Mouse (Mus musculus): ENCODE results near the gene Tnfsf9. TPM values are rescaled to one million over a fixed set of nuclear protein-coding genes. Genes with fewer than 3 reads are reported as not detected.

Gene Tnfsf9
- polyA plus RNA-seq, 1 experiment from 2014 or later = 9.7 TPM

GRCm38 (mm10) chr17:57135635-57136034 lies 30.5 kb downstream of the Tnfsf9 start:
- H3K4me2 ChIP-seq (ENCODE audit: low read length) = no peak overlapping the region
- no peaks in the 10 kb centered on the region for H3K27me3 ChIP-seq (ENCODE audit: control insufficient read depth, insufficient read depth, low read depth, low read length)
- no peak overlapping the region for H3K27ac ChIP-seq (ENCODE audit: low read length)
- H3K4me3 ChIP-seq (ENCODE audit: low read depth, low read length) = no peak overlapping the region
- 85% methylated on average over 3 of the region's 3 CpGs for WGBS
- H3K9ac ChIP-seq (ENCODE audit: low read depth, low read length) = no peak overlapping the region
- no peaks in the 10 kb centered on the region for H3K9me3 ChIP-seq (replicated peaks; ENCODE audit: control insufficient read depth, low read length, poor library complexity, severe bottlenecking)
- H3K4me1 ChIP-seq (ENCODE audit: control insufficient read depth, insufficient read depth, low read length) = no peaks in the 10 kb centered on the region
- ATAC-seq = no peak
- H3K36me3 ChIP-seq (ENCODE audit: control insufficient read depth, insufficient read depth, low read length) = no peaks in the 10 kb centered on the region

GRCm38 (mm10) chr17:57138676-57139075 lies 33.6 kb downstream of the Tnfsf9 start:
- 89% methylated on average over 4 of the region's 4 CpGs for WGBS
- no peaks in the 10 kb centered on the region for H3K36me3 ChIP-seq (ENCODE audit: control insufficient read depth, insufficient read depth, low read length)
- H3K4me1 ChIP-seq (ENCODE audit: control insufficient read depth, insufficient read depth, low read length) = no peaks in the 10 kb centered on the region

GRCm38 (mm10) chr17:57139708-57140107 lies 34.6 kb downstream of the Tnfsf9 start:
- Histone ChIP-seq H3K9me3 (replicated peaks; ENCODE audit: control insufficient read depth, low read length, poor library complexity, severe bottlenecking) (no peaks in the 10 kb centered on the region), H3K36me3 (ENCODE audit: control insufficient read depth, insufficient read depth, low read length) (no peaks in the 10 kb centered on the region), H3K4me2 (ENCODE audit: low read length) (no peak overlapping the region), H3K4me3 (ENCODE audit: low read depth, low read length) (no peak overlapping the region), H3K4me1 (ENCODE audit: control insufficient read depth, insufficient read depth, low read length) (no peaks in the 10 kb centered on the region), H3K27ac (ENCODE audit: low read length) (no peak overlapping the region), H3K9ac (ENCODE audit: low read depth, low read length) (no peak overlapping the region), H3K27me3 (ENCODE audit: control insufficient read depth, insufficient read depth, low read depth, low read length) (no peaks in the 10 kb centered on the region)
- WGBS = 90% methylated on average over 3 of the region's 3 CpGs
- no peak for ATAC-seq

More at GRCm38 (mm10) chr17:57138676-57139075, 33.6 kb downstream of the Tnfsf9 start:
- Histone ChIP-seq H3K4me3 (ENCODE audit: low read depth, low read length) (no peak overlapping the region), H3K4me2 (ENCODE audit: low read length) (no peak overlapping the region), H3K9ac (ENCODE audit: low read depth, low read length) (no peak overlapping the region), H3K9me3 (replicated peaks; ENCODE audit: control insufficient read depth, low read length, poor library complexity, severe bottlenecking) (no peaks in the 10 kb centered on the region), H3K27me3 (ENCODE audit: control insufficient read depth, insufficient read depth, low read depth, low read length) (no peaks in the 10 kb centered on the region), H3K27ac (ENCODE audit: low read length) (no peak overlapping the region)
- no peak for ATAC-seq

GRCm38 (mm10) chr17:57143704-57144103 lies 38.6 kb downstream of the Tnfsf9 start:
- no peak overlapping the region for H3K9ac ChIP-seq (ENCODE audit: low read depth, low read length)
- no peaks in the 10 kb centered on the region for H3K9me3 ChIP-seq (replicated peaks; ENCODE audit: control insufficient read depth, low read length, poor library complexity, severe bottlenecking)
- ATAC-seq = no peak
- no peaks in the 10 kb centered on the region for H3K36me3 ChIP-seq (ENCODE audit: control insufficient read depth, insufficient read depth, low read length)
- H3K27ac ChIP-seq (ENCODE audit: low read length) = no peak overlapping the region
- no peaks in the 10 kb centered on the region; the same call in 1 of the 2 replicates for H3K4me1 ChIP-seq (ENCODE audit: control insufficient read depth, insufficient read depth, low read length)
- peaks cover 10% of the 10 kb centered on the region for H3K27me3 ChIP-seq (ENCODE audit: control insufficient read depth, insufficient read depth, low read depth, low read length)
- WGBS = 92% methylated on average over 3 of the region's 3 CpGs
- H3K4me2 ChIP-seq (ENCODE audit: low read length) = no peak overlapping the region
- no peak overlapping the region for H3K4me3 ChIP-seq (ENCODE audit: low read depth, low read length)

- 58% methylated on average over 1 of the region's 1 CpGs for WGBS
- H3K9me3 ChIP-seq (replicated peaks; ENCODE audit: control insufficient read depth, low read length, poor library complexity, severe bottlenecking) = no peaks in the 10 kb centered on the region
- ATAC-seq = no peak
- no peak overlapping the region for H3K27ac ChIP-seq (ENCODE audit: low read length)
- H3K4me1 ChIP-seq (ENCODE audit: control insufficient read depth, insufficient read depth, low read length) = peaks cover 6% of the 10 kb centered on the region; the same call in 1 of the 2 replicates
- H3K9ac ChIP-seq (ENCODE audit: low read depth, low read length) = no peak overlapping the region
- H3K4me2 ChIP-seq (ENCODE audit: low read length) = no peak overlapping the region
- no peak overlapping the region for H3K4me3 ChIP-seq (ENCODE audit: low read depth, low read length)
- peaks cover 14% of the 10 kb centered on the region for H3K27me3 ChIP-seq (ENCODE audit: control insufficient read depth, insufficient read depth, low read depth, low read length)
- no peaks in the 10 kb centered on the region for H3K36me3 ChIP-seq (ENCODE audit: control insufficient read depth, insufficient read depth, low read length)
These were observed 40.0 kb downstream of the Tnfsf9 start for GRCm38 (mm10) chr17:57145115-57145514.

- Histone ChIP-seq H3K4me1 (ENCODE audit: control insufficient read depth, insufficient read depth, low read length) (peaks cover 6% of the 10 kb centered on the region; the same call in 1 of the 2 replicates), H3K9me3 (replicated peaks; ENCODE audit: control insufficient read depth, low read length, poor library complexity, severe bottlenecking) (no peaks in the 10 kb centered on the region), H3K36me3 (ENCODE audit: control insufficient read depth, insufficient read depth, low read length) (no peaks in the 10 kb centered on the region), H3K4me3 (ENCODE audit: low read depth, low read length) (no peak overlapping the region), H3K27ac (ENCODE audit: low read length) (no peak overlapping the region), H3K27me3 (ENCODE audit: control insufficient read depth, insufficient read depth, low read depth, low read length) (peaks cover 18% of the 10 kb centered on the region), H3K4me2 (ENCODE audit: low read length) (no peak overlapping the region; the same call in 1 of the 2 replicates), H3K9ac (ENCODE audit: low read depth, low read length) (no peak overlapping the region)
- no peak for ATAC-seq
- 74% methylated on average over 4 of the region's 4 CpGs for WGBS
These were observed 43.2 kb downstream of the Tnfsf9 start for GRCm38 (mm10) chr17:57148343-57148742.

GRCm38 (mm10) chr17:57148994-57149803 lies 44.1 kb downstream of the Tnfsf9 start, which contains the start of gene Cd70:
Gene Cd70 (minus strand): TSS chr17:57149777.
- Histone ChIP-seq H3K9ac (ENCODE audit: low read depth, low read length) (peak within 1 kb of the TSS; percentile 70), H3K27ac (ENCODE audit: low read length) (no peak within 1 kb of the TSS), H3K4me2 (ENCODE audit: low read length) (peak within 1 kb of the TSS; percentile 79), H3K9me3 (replicated peaks; ENCODE audit: control insufficient read depth, low read length, poor library complexity, severe bottlenecking) (no peaks in the 10 kb centered on the region), H3K4me3 (ENCODE audit: low read depth, low read length) (peak within 1 kb of the TSS; percentile 41), H3K4me1 (ENCODE audit: control insufficient read depth, insufficient read depth, low read length) (peaks cover 6% of the 10 kb centered on the region; the same call in 1 of the 2 replicates), H3K36me3 (ENCODE audit: control insufficient read depth, insufficient read depth, low read length) (no peaks in the 10 kb centered on the region), H3K27me3 (ENCODE audit: control insufficient read depth, insufficient read depth, low read depth, low read length) (peaks cover 18% of the 10 kb centered on the region)
- WGBS = 3% methylated on average over 39 of the region's 39 CpGs
- ATAC-seq = peak; percentile 67

- Histone ChIP-seq H3K4me3 (ENCODE audit: low read depth, low read length) (no peak overlapping the region), H3K4me2 (ENCODE audit: low read length) (no peak overlapping the region), H3K4me1 (ENCODE audit: control insufficient read depth, insufficient read depth, low read length) (peaks cover 6% of the 10 kb centered on the region; the same call in 1 of the 2 replicates), H3K9me3 (replicated peaks; ENCODE audit: control insufficient read depth, low read length, poor library complexity, severe bottlenecking) (no peaks in the 10 kb centered on the region), H3K27me3 (ENCODE audit: control insufficient read depth, insufficient read depth, low read depth, low read length) (peaks cover 15% of the 10 kb centered on the region), H3K36me3 (ENCODE audit: control insufficient read depth, insufficient read depth, low read length) (no peaks in the 10 kb centered on the region), H3K27ac (ENCODE audit: low read length) (no peak overlapping the region), H3K9ac (ENCODE audit: low read depth, low read length) (no peak overlapping the region)
- 70% methylated on average over 6 of the region's 6 CpGs for WGBS
- ATAC-seq = no peak
These were observed 47.9 kb downstream of the Tnfsf9 start for GRCm38 (mm10) chr17:57153006-57153405.

- Histone ChIP-seq H3K27me3 (ENCODE audit: control insufficient read depth, insufficient read depth, low read depth, low read length) (peaks cover 8% of the 10 kb centered on the region), H3K27ac (ENCODE audit: low read length) (no peak overlapping the region), H3K9me3 (replicated peaks; ENCODE audit: control insufficient read depth, low read length, poor library complexity, severe bottlenecking) (no peaks in the 10 kb centered on the region), H3K4me1 (ENCODE audit: control insufficient read depth, insufficient read depth, low read length) (peaks cover 6% of the 10 kb centered on the region; the same call in 1 of the 2 replicates), H3K9ac (ENCODE audit: low read depth, low read length) (no peak overlapping the region), H3K4me3 (ENCODE audit: low read depth, low read length) (no peak overlapping the region), H3K36me3 (ENCODE audit: control insufficient read depth, insufficient read depth, low read length) (no peaks in the 10 kb centered on the region), H3K4me2 (ENCODE audit: low read length) (no peak overlapping the region)
- no peak for ATAC-seq
- WGBS = 87% methylated on average over 4 of the region's 4 CpGs
These were observed 48.7 kb downstream of the Tnfsf9 start for GRCm38 (mm10) chr17:57153787-57154186.

Measured in midbrain, embryonic 16.5 days (tissue).